Mouse (Mus musculus) embryo, embryonic 11.5 days (tissue): ENCODE measurements around the gene Cisd1.

Experiments
- DNase-seq: peaks from one replicate; pipeline ENCODE4 v3.0.0-alpha.2; 2012; ENCODE audit warnings: low read depth, low spot score

The Cisd1 gene

DNA sequence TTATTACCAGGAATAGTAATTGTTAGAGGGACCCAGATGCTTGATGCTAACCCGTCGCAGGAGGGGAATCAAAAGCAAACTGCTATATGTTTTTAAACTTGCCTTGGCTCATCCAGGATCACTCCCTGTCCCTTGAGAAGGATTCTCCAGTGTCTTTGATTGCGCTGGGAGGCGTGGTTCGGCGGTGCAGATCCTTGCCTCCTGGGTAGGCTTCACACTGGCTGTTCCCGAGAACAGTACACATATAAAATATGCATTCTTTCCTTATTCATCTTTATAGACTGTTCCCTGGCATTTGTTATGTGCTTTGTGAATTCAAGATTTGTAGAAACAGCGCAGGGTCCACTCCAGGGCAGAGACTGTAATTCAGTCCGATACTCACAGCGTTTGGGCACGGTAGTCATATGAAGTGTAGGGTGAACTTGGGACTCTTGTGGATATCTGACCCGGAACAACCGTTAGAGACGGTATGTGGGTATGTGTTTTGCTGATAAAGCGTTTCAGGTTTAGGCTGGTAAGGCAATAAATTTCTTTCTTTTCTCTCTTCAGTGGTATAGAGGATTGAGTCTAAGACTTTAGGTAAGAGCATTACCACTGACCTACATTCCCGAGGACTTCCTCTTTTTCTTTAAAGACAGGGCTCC lies 4.0 kb upstream of the Cisd1 start:
- DNase-seq, result no peak

GRCm38 (mm10) chr10:71347964-71348636 lies 3.3 kb upstream of the Cisd1 start:
- DNase-seq, result no peak

DNA sequence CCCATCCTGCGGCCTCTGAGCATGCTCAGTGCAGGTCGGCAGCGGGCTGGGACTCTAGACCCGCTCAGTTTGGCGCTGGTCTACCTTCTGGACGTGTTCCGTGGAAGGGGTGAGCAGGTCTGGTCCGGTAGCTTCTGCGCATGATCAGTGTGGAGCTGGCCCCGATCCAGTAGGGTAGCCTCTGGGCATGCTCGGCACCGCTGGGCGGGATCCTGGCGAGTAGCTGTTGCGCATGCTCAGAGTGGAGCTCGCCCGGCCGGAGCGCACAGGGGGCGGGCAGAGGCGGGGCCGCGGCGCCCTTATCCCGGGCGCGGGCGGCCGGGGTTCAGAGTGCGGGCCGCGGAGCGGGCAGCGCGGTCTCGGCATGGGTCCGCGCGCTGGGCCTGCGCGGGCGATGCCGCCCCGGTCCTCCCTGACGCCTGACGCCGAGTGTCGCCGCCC lies 2.8 kb upstream of the Cisd1 start, which contains the start of gene Ipmk:
Gene Ipmk (plus strand): TSS at position 255 of the 441 bp plus-strand sequence.
- peak; percentile 94 for DNase-seq

- no peak for DNase-seq
Observed at GRCm38 (mm10) chr10:71346722-71347508, 2.2 kb upstream of the Cisd1 start.

GRCm38 (mm10) chr10:71346106-71346505 lies 1.4 kb upstream of the Cisd1 start:
- no peak for DNase-seq

DNA sequence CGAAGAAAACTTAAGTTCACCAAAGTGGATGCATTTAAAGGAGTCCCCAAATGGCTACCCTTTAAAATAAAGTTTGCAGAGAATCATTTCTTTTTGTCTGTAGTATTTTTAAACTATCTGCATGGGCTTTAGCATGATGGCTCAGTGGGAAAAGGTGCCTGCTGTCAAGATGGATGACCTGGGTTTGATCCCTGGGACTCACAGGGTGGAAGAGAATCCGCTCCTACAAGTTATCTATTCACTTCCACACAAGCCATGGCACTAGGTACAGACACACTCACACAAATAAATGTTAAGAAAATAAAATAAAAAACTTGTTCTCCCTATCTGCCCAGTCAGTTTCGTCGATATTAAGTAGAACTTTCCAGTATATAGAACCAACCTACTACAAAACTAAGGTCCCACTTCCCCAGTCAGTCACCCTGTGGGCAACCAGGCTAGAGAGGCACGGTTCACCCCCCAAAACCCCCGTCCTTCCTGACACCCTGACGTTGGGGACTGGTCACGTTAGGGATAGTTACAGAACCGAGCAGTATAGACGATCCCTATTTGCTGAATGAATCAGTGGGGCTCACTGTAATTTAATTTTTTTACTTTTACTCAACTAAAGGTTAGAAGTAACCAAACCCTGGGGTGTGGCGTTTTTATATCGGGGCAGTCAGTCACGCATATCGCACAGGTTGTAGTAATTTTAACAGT lies 1.0 kb downstream of the Cisd1 start:
- no peak for DNase-seq

GRCm38 (mm10) chr10:71343130-71343529 lies 1.6 kb downstream of the Cisd1 start:
- no peak for DNase-seq

DNA sequence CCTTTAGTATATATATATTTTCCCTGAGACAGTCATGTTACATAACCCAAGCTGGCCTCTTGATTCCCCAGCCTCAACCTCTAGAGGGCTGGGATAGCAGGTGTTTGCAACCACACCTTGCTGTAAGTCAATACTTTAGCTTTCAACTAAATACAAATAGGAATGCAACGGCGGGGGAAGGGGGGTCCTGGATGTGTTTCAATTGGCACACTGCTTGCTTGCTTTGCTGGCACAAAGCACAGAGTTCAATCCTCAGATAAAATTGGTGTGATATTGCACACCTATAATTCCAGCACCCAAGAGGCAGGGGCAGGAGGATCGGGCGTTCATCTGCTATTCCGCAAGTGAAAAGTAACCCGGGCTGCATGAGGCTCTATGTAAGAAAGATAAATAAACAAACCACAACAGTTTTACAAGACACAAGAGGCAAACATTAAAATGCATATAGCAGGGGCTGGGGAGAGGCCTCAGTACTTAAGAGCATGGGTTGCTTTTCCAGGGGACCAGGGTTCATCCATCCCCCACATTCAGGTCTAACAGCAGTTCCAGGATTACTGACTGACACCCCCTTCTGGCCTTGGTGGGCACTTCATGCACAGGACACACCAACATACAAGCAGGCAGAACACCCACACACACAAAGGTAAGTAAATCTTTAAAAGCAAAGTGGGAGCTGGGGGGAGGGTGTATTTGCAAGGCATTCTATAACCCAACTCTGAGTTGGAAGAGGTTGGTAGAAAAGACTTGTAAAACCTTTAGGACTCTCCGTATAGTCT lies 2.5 kb downstream of the Cisd1 start:
- no peak for DNase-seq

DNA sequence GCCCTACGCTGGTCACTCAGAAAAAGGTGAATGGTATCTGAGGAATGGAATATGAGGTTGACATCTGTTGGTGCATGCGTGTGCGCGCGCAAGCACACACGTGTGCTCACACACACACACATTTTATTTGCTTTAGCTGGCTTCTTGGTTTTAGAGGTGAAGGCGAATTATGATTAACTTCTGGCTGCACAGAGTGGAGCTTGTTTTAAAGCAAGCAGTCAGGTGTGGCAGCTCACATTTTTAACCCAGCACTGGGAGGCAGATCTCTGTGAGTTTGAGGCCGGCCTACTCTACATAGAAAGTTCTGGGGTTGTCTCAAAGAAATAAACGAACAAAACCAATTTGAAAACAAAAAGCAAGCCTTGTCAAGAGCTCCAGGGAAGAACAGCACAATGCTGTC lies 3.5 kb downstream of the Cisd1 start:
- DNase-seq, result no peak

DNA sequence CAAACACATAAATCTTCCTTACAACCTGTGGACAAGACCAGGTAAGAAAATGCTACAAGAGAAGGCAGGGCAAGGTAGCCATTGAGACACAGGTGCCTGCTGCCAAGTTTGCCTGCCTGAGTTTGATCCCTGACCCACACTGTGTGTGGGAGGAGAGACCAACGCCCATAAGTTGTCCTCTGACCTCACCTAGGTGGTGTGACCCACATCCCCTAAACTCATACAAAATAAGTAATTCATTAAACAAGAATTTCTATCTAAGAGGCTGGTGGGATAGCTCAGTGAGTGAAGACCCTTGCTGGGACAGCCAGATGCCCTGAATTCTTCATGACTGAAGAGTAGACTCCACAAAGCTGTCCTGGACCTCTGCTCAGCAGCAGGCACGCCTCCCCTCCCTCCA lies 4.6 kb downstream of the Cisd1 start:
- no peak for DNase-seq

DNA sequence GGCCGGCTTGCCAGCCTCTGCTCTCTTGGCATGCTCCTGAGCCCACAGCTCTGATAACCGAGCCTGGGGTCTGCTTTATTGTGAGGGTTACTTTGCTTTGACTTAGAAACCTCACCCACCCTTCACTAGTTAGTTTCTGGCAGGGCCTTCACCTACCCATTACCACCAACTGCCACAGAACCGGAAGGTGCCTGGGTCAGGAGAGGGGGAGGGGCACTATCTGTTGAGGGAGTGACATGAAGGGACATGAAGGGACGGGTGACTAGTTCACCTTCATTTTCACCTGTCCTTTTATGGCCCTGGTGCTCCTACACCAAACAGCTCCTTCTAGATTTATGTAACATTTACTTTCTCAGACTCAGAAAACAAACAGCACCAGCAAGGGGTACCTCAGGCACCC lies 5.3 kb downstream of the Cisd1 start:
- DNase-seq, result no peak

DNA sequence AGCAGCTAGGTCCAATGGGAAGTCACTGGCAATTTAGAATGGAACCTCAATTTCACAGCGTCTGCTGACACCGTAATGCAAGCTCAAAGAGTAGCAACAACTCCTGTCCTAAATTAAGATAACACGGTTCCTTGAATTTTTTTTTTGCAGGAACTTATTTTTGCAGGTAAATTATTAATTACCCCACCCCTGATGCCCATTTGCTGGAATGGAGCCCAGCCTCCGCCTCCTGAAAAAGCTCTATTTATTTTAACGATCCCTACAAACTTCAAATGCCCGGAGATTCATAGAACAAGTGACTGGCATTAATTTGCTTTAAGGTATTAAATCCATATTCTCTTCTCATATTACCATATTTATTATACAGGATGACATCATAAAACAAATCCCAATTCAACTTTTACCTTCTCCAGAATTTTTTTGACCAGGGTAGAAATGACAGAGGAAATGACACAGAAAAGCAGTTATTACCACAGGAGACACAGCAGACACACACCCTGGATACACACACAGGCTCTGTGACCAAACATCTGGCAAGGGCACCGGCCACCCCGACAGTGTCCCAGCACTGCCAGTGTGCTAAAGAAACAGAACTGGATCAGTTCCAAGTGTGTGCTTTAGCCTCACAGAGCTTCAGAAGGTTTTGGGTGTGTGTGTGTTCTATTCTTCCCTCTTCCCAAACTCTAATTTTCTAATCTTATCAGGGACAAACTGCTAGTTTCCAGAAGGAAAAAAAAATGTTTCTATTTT lies 6.4 kb downstream of the Cisd1 start:
- DNase-seq, result no peak

GRCm38 (mm10) chr10:71337733-71338132 lies 7.0 kb downstream of the Cisd1 start:
- DNase-seq, result no peak

DNA sequence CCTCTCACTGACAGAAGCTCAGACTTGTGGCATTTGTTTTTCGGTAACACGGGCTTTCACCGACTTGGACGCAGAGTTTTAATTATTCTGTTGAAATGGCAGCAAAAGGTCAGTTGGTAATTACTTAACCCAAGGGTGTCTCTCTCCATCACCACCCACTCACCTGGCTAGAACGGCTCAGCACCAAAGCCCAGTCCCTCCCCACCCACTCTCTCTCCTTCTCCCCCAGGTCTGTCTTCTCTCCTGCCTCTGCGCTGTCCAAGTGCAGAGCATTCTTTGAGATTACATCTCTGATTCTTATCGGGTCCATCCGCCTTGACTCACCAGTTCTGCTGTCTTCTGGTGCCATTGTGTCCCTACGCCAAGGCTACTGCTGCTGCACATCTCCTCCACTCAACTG lies 11.9 kb downstream of the Cisd1 start:
- no peak for DNase-seq

GRCm38 (mm10) chr10:71332376-71332775 lies 12.4 kb downstream of the Cisd1 start:
- DNase-seq, result no peak

- DNase-seq, result no peak
Observed at GRCm38 (mm10) chr10:71331908-71332307, 12.8 kb downstream of the Cisd1 start.

DNA sequence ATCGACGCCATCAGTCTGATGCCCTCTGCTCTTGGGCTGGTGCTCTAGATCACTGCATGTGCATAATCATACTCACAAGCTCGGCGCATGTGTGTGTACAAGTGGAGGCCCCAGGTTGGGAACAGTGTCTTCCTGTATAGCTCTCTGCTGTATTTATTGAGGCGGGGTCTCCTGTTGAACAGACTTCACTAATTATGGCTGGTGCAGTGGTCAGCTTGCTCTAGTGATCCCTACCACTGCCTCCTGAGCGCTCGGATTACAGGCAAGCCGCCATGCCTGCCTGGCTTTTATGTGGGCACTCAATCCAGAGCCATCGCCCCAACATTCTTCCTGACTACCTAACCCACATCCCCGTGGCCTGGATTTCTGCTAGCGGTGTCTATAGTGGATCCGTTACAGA lies 14.7 kb downstream of the Cisd1 start:
- no peak for DNase-seq

DNA sequence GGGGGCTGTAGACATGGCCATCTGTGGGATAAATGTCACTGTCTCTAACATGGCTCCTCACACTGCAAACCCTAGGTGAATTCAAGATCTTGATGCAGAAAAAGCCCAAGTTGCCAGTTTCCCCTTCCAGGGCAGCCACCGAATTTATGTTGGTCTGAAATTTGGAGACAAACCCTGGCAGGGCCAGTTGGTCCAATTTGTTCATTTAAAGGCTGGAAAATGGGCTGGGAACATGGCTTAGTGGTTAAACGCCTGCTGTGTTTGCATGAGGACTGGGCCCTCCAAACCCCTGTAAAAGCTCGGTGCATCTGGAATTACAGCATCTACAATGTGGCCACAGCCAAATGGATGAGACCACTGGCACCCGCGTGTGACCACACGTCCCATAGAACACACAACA lies 15.5 kb downstream of the Cisd1 start:
- DNase-seq, result no peak

GRCm38 (mm10) chr10:71328870-71329269 lies 15.9 kb downstream of the Cisd1 start:
- no peak for DNase-seq

DNA sequence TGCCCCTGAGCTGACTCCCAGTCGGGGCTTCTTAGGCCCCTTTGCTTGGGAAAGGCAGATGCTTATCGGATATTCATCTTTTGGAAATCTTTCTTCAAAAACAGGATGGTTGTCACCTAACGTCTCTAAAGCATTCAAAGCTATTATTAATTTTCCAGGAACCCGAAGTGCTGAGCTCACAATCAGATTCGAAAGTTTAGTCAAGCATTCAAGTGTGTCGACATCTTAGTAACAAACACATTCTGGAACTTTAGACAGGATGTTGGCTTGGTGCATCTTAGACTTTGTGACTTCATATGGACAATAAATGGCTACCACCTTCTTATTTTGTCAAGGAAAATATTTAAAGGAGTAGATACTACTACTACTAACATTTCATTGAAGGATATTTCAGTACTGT lies 16.4 kb downstream of the Cisd1 start:
- no peak for DNase-seq

- DNase-seq, result no peak
Observed at GRCm38 (mm10) chr10:71327386-71327785, 17.4 kb downstream of the Cisd1 start.
